Mouse (Mus musculus) lung, postnatal 10 days (tissue): ENCODE measurements around the gene Sestd1.

Experiments
- DNase-seq: peaks from one replicate; pipeline ENCODE4 v3.0.0; 2021

The Sestd1 gene

DNA sequence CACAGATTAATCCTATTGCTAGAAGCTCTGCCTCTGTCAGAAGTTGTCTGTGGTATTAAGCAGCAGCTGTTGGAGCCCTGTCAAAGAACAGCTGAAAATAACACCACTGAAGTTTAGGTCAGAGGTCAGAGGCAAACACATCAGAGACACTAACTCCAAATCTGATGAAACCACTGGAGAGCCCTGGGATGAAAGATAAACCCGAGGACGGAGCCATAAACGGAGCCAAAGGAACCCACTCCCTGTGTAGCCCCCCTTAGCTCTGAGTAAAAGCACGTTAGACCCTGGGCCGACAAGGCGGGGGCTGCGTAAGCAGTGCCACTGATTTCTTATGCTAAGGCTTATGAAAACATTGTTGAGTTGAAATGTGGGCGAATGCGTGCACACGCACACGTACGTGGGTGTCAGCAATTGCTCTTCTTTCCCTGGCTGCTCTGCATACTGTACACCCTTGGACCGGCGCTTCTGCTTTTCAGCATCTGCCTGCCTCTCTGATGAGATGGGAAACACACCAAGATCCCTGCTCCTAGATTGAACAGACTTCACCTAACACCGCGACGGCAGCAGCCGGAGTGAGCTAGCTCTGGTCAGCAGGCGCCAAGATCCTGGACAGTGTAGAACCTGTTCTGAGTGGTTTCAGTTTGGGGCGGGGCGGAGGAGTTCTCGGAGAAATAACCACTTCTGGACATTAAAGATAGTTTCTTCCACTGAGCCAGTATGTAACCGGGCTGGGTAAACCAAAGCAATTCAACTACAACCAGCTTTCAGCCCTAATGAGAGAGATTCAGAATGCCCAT, 108.8 kb downstream of the Sestd1 start:
- DNase-seq: peak; percentile 77

DNA sequence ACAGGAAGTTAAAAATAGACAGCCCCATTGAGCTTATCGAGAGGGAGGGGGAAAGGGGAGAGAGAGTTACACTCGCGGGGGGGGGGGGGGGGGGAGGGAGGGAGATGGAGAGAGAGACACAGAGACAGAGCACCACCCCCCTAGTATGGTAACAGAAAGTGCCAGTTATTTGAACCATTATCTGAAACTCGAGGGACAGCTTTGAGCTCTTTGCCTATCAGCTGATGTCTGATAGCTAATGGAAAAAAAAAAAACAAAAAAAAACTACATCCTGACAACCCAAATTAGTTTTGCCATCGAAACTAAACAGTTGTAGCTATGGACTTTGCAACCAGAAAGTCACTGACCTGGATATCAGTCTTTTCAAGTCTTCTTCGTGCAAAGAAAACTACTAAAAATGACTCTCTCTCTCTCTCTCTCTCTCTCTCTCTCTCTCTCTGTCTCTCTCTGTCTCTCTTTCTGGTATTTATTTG, 109.7 kb downstream of the Sestd1 start, which contains the start of gene Ccdc141:
Ccdc141 (minus strand) TSS at position 4 of the 473 bp plus-strand sequence.
- DNase-seq: no peak

DNA sequence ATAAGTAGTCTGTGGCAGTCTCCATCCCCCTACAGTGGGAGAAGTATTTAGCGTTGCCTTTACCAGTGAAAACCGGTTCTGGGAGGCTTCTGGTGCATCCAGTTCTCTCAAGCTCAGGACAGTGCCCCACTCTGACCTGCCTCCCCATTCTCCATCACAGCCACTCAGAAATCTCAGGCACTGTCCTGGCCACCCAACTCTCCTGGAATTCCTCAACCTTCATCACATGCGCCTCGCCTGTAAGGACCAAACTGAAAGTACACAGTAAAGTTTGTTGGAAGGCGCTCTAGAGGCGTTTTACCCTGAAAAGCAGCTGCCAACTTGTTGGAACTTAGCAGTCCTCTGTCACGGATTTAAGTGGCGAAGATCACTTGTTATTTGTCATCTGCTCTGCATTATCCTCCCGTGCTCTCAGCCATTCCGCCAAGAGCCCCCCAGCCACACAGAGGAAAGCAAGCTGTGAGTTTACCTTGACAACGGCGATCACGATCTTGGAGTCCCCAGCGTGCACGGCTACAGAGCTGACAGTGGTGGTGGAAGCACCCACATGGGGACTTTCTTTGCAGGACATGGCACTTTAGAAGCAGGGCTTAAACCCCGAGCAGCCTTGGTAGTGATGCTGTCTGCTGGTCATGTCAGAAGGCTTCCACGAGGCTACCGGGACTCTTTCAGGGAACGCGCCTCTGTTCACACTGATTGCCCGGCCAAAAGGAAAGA, 110.3 kb downstream of the Sestd1 start:
- peak; percentile 66 for DNase-seq

DNA sequence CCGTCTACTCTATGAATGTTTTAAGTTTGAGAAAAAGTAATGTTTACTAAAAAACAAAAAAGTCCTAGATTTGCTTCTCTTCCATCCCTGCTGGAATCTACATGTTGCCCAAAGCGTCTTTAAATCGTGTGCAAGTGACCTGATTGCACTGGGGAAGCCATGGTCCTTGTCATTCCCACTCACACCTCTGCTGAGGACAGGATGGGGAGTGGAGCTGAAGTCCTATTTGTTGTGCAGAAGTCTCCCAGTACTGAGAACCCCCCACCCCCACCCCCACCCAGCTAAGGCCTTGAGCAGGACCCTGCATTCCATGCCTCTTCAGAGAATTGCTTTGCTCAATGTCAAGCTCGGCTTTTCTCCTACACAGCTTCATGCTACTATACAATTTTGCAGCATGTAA, 111.2 kb downstream of the Sestd1 start:
- no peak for DNase-seq

DNA sequence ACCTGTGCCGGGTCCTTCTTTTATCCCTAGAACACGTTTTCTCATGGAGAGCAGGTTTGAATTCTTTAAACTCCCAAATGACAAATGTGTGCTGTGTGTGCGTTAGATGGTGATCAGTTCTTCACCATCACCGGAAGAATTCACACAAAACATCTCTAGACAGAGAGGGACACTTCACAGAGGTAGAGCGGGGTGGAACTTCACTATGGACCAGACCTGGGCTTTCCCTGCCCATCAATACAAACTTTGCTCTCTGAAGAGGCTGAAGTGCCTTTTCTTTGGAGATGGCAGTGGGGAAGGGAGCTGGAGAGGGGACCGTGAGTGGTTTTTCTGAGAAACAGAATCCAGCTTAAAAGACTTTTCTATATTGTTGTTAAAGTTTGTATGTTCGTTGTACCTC, 111.6 kb downstream of the Sestd1 start:
- DNase-seq: no peak

DNA sequence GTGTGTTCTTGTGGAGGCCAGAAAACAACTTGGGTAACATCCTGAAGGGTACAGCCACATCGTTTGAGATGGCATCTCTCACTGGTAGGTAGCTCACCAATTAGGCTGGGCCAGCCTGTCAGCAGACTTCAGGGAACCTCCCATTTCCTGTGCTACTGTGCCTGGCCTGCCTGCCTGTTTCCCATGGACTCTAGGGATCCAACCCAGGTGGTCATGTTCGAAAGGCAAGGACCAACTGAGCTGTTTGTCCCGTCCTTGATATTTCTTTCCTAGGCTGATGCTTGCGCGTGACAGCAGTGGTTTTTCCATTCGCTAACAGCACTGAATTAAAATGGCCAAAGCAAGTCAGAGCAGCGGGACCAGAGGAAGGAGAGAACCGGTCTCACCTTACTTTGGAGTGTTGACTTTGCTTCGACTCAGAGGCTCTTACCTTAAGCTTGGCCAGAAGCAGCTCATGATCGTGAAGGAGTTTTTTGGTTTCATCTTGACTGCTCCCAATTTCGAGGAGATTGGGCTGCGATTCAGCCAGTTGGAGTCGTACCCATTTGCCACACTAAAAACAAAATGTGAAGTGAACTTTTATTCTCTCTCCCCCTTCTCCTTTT, 112.2 kb downstream of the Sestd1 start:
- no peak for DNase-seq

DNA sequence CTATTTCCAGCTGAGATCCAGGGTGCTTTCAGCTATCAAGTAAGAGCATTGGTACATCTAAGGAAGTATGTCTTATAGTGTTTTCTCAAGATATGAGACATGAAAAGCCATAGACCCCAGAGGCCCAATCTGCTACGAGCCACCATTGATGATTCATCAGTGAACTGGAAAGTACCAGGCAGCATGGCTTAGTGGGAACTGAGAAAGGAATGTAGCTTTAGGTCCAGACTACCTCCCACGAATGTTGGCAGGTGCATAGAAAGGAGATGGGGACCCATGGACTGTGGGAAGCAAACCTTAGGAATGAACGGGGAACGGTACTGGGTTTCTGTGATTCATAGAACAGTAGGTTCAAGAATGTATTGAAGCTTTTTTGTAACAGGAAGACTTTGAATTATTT, 114.0 kb downstream of the Sestd1 start:
- no peak for DNase-seq

DNA sequence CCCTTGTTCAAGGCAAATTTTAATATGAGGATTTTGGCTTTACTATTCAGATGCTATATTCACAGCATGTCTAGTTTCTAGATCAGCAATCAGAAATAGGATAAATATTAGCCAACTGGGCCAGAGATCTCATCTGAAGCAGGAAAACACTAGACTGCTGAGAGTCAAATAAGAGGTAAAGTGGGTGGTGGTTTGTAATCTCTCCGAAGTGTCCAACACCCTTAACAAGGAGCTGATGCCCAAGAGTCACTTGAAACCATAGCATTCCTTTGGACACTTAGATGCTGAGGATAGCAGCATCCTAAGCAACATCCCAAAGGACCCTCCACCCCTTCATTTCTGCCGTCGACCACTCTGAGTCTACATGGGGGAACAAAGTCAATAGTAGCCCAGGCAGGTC, 115.7 kb downstream of the Sestd1 start:
- no peak for DNase-seq

DNA sequence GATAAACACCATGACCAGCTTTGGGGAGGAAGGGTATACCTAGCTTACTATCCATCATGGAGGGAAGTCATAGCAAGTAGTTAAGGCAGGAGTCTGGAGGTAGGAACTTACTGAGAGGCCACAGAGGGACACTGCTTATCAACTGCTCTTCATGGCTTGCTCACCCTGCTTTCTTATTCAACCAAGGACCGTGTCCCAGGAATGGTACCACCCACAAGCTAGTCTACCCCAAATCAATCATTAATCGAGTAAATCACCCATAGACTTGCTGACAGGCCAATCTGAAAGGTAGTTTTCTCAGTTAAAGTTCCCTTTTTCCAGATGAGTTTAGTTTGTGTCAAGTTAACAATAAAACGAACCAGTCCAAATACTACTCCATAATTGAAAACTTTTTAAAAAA, 117.0 kb downstream of the Sestd1 start:
- DNase-seq: no peak

DNA sequence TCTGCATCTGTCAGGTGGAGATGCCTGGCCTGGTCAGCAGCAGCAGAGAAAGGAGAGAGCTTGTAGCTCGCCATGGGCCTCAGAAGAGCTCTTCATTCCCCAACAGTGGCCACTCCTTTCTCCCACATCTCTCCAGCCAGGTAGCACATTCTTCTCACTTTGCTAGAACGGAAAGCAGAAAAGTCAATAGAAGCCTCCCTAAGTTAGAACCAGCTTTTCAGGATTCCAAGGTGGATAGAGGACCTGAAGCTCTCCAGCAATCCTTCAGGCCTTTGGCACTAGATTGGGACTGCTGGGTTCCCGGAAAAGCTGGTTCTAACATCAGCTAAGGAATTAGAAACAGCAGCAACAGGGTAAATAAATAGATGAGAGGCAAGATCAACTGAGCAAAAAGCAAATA, 118.3 kb downstream of the Sestd1 start:
- peak; percentile 29 for DNase-seq

DNA sequence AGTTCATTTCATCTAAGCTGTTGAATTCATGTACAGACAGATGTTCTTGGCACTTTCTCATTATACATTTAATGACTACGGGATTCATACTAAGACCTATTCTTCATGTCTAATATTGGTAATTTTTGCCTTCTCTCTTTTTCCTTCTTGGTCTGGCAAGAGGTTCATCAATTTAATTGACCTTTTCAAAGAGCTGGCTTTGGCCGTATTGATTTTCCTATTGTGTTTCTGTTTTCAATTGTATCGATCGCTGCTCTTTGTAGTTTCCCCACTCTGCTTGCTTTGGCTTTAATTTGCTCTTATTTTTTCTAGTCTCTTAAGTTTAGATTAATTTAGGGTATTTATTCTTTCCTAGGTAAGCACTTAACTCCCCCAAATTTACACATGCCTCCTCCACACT, 122.8 kb downstream of the Sestd1 start:
- DNase-seq: no peak

DNA sequence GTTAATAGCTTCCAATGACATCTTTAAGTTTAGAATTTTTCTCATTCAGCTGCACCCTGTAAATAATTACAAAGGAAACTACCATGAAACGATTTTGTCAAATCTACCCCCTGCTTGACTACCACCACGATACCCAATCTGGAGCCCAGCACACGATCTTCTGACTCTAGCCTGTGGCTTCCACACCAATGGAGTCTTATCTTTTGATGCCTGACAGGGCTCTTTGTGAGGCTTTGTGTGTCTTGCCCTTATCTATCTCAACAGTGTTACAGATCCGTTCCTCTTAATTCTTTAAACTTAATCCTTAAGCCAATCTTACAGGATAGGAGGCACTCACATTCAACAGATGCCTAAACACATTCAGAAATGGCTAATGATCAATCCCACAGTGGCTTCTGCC, 126.3 kb downstream of the Sestd1 start:
- no peak for DNase-seq

DNA sequence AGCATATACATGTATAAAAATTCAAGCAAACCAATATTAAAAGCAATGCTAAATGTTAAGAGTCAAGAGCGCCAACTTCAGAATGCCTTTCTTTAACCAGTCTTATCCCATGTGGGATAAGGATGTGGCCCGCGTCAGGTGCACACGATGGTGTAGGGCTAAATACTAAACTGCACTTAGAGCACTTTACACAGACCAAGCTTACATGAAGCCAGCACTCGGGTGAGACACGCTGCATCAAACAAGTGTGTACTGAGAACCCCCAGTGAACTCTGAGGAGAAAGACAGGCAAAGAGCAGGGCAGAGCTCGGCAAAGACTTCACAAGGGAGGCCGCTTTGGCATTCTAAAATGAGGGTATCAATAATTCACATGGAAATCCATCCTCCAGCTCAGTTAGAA, 129.1 kb downstream of the Sestd1 start:
- no peak for DNase-seq

DNA sequence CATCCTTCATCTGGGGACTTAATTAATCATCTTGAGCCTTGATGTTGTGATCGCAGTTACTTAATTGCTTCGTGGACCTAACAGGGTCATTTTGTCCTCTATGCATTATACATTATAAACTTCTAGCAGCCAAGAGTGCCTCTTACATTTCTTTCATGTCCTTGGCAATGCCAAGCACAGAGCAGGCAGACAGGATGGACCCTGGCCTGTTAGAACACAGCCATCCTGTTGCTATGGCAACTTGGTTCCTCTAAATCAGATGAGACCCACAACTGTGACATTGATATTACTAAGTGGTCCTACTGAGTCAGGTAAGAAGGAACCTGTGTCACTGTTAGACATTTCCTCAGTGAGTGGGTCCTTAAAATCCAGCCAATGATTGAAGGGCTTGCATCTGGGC, 130.8 kb downstream of the Sestd1 start:
- DNase-seq: no peak

DNA sequence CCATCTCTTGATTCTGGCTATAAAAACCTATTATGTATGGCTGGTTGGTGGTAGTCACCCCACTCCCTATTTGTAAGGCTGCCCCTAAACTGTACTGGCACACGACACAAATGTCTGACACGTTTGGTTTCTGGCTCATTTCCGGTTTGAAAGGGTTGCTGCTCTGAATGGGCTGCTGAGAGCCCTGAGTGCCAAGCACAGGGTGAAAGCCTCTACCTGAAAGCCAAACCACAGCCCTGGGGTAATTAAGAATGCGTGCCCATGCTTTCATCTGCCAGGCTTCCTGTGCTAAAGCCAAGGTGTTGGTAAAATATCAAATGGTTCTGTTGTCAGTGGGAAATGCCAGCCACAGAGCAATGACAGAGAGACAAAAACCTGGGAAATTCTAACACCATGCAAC, 132.2 kb downstream of the Sestd1 start:
- no peak for DNase-seq

DNA sequence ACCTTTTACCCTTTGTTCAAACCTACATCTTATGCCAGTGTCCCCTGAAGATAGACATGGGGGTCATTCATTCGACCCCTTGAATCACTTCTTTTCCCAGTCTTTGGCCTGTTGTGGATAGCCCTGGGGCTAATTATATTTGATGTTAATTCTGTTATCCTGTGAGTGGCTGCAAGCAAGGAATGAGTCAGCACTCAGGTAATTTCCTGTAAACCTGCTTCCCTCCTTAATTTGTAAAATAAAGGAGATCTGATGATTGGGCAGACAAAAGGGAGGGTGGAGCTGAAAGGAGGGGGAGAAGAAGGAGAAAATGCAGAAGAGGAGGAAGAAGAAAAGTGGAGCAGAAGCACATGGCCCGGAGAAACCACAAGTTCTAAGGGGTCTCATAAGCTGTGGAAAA, 133.4 kb downstream of the Sestd1 start:
- DNase-seq: no peak

DNA sequence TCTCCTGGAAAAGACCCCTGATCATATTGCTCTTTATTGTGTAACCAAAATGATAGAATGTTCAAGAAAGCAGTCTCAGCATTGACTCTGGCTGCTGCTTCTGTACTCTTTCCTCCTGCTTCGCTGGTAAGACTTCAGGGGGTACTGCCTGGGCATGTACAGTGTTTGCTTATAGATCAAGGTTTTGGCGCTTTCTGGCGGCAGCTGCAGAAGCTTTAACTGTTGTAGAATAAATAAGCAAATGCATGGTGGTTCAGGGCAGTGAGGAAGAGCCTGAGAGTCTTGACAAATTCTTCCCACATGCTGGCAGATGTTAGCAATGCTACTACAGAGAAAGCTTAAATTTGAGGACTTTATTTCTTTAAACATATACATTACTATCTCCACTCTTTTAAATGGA, 134.1 kb downstream of the Sestd1 start:
- no peak for DNase-seq

DNA sequence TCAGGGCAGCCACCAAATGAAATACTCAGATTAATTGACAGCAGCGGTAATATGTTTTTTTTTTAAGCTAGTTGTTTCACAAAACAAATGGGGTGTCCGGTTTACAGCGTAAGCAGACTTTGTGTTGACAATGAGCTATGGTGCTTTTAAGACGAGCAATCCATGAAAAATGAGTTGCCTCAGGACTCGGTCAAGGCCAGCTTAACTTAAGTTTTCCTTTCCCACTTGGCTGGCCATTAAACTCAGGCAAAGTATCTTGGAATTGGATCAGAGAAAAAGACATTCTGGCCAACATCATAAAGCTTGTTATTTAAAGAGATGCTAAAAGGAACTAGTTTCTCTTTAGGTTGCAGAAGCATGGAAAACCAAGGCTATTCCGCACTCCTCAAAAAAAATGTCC, 136.9 kb downstream of the Sestd1 start:
- DNase-seq: no peak

DNA sequence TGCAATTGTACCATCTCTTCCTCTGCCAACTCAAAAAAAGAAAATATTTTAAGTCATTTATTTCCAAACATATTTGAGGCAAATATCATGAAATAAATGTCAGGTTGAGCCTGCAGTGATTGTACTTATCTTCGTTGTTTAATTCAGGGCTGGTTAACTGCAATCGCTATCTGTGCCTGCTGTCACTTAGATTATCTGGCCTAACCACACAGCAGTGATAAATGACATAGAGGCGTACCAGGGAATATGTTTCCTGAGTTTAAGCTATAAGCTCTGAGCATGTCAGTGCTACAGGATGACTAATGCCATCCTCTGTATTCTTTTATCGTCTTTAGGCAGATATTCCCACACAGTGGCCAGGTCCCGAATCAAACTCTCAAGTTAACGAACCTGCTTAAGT, 141.5 kb downstream of the Sestd1 start:
- no peak for DNase-seq

DNA sequence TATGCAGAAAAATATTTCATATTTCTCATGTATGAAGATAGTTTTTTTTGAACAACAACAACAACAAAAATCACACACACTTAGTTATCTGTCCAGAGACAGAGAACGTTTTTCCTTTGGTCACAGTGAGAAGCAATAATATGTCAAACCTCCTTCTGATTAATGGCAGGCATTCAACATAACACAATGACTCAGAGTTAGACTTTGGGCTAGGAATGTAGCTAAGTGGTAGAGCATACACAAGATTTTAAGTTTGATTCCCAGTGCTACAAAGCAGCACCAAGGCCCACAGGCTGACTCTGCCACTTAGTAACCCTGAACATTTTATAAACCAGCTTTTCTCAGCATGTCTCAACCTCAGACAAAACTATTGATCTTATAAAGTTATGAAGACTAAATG, 145.5 kb downstream of the Sestd1 start:
- no peak for DNase-seq

DNA sequence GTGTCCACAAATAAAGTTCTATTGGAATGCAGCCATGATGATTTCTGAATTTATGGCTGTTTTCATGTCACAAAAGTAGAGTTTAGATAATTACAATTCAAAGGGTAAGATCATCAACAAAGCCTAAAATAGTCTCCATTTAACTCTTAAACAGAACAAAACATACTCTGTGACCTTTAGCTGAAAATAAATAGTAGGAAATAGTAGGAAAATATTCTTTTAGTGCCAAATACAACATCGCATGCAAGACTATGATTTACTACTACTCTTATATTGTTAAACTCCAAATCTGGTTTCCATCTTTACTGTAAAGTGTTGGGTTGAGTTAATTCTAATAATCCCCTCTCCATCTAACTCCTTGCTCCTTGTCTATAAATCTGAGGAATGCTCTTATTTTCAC, 147.0 kb downstream of the Sestd1 start:
- no peak for DNase-seq
